Mouse (Mus musculus) ES-Bruce4 (cell line): ENCODE measurements at regions not wholly inside any gene's neighbourhood (a gene's known extent, or its start where the extent isn't known, plus 50 kb on each side); places are given as distances from the start of the nearest gene placed in this dataset.

ENCODE experiments used
- CTCF ChIP-seq: IDR thresholded peaks from one replicate; pipeline ENCODE4 v1.8.1; 2011; ENCODE audit warnings: low read depth, low read length
- POLR2A ChIP-seq: IDR thresholded peaks from one replicate; pipeline ENCODE4 v1.8.1; 2011; ENCODE audit warnings: low read length; ENCODE audit not compliant: insufficient read depth

DNA sequence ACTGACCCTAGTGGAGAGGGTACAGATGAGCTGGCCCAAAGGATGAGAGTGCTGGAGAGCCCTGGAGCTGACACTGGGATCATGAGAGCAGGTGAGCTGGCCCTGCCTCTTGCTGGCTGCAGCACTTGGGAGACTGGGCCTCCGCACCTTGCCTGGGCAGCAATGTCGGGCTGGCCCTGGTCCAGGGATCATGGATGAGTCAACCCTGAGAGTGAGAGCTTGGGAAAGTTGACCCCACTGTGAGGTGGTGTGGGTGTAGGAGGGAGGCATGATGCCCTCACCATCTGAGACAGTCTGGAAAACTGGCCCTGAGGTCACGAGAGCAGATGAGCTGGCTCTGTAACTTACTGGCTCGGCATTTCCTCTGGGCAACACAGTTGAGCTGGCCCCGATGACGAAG is 140.1 kb upstream of the Cadm1 start:
- TF ChIP-seq CTCF (no peak), POLR2A (no peak)
